20 mouse cellular contexts compared by ENCODE assay signal in the genomic region with DNA sequence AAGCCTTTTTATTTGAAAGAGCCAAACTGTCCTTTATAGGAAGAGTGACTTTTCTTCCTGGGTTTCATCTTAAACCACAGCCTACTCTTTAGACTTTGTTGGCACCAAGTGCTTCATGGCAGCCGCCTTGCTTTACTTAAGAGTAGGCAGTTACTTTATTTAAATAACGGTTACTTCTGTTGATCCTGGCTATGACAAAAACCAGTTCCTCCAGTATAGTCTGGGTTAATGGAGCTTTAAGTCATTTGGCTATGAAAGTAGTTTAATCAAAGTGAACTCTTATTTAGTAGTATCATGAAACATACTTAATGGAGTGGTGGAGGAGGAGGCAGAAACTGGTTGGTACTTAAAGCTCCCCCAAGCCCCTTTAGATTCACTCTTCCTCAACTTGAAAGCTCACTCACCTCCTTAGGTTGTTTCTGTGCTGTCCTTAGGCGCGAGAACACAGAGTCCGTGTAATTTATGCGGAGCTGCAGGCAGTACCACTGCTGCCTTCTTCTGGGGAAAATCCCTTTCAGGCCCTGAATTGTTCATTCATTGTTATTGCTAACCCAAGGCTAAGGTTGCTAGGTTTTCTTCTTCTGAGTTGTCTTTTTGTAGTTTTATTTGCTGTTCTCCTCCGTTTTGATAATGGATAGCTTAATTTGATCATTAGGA.
DNase-seq lines count a peak whose midpoint lies in the region; ATAC-seq lines count a peak whose summit lies in the region.
"Had no signal": no experiment of that assay in that cellular context is flagged by ENCODE, and none has a peak within 500 bp of the region (broad histone marks: within the 10 kb centered on the region; RNA-seq: fewer than 3 reads in every experiment).

No protein-coding gene starts in this region.

- no peak overlapping the region for H3K4me2 ChIP-seq in intestine, embryonic 14.5 days (ENCODE audit: low read length)
- H3K4me2 ChIP-seq in intestine, embryonic 15.5 days (replicated peaks) = no peak overlapping the region
- H3K4me2 ChIP-seq in midbrain, embryonic 14.5 days (ENCODE audit: low read length) = no peak overlapping the region
- no peak overlapping the region for H3K4me2 ChIP-seq in midbrain, embryonic 16.5 days (ENCODE audit: low read length)
- H3K4me2 ChIP-seq: embryonic facial prominence, embryonic 15.5 days; forebrain, embryonic 12.5 days; limb, embryonic 12.5 days; stomach, embryonic 15.5 days had no signal

- DNase-seq in intestine, embryonic 14.5 days (ENCODE audit: low spot score) = peak; percentile 48
- peak; percentile 50 for DNase-seq in midbrain, embryonic 14.5 days
- peak; percentile 70 for DNase-seq in splenic B cell, adult 2 months (ENCODE audit: low read depth, low spot score)
- DNase-seq in gastrocnemius, postnatal 4 days (ENCODE audit: low spot score in 2 of 2) = no peak
- no peak for DNase-seq in left cerebral cortex, adult 9 months (ENCODE audit: low spot score in 2 of 2)
- DNase-seq: cerebellum, adult 11 months; heart, adult 2 months; heart, postnatal 14 days; kidney, adult 11 months; retina, postnatal 1 day; thymus, postnatal 36 days had no signal

- no peak for ATAC-seq in intestine, embryonic 14.5 days (replicated peaks; ENCODE audit: low FRiP score, low TSS enrichment, low read depth)
- no peak for ATAC-seq in intestine, embryonic 15.5 days
- no peak for ATAC-seq in midbrain, embryonic 14.5 days (ENCODE audit: low FRiP score, low TSS enrichment)
- ATAC-seq in midbrain, embryonic 16.5 days = no peak
- peak; percentile 80 for ATAC-seq in activated CD4-positive, CD25-positive, alpha-beta regulatory T cell, adult 4 months

- no peaks in the 10 kb centered on the region for H3K9me3 ChIP-seq in intestine, embryonic 14.5 days (ENCODE audit: control insufficient read depth, low read length)
- no peaks in the 10 kb centered on the region for H3K9me3 ChIP-seq in intestine, embryonic 15.5 days
- no peaks in the 10 kb centered on the region for H3K9me3 ChIP-seq in midbrain, embryonic 14.5 days (ENCODE audit: control insufficient read depth, low read length)
- no peaks in the 10 kb centered on the region for H3K9me3 ChIP-seq in midbrain, embryonic 16.5 days (replicated peaks; ENCODE audit: control insufficient read depth, low read length, poor library complexity, severe bottlenecking)
- H3K9me3 ChIP-seq: embryonic facial prominence, embryonic 15.5 days; forebrain, embryonic 12.5 days; limb, embryonic 12.5 days; stomach, embryonic 15.5 days had no signal

- H3K4me3 ChIP-seq in intestine, embryonic 14.5 days (ENCODE audit: low read depth, low read length) = no peak overlapping the region
- H3K4me3 ChIP-seq in intestine, embryonic 15.5 days (replicated peaks) = no peak overlapping the region
- H3K4me3 ChIP-seq in midbrain, embryonic 14.5 days (replicated peaks; ENCODE audit: low read depth, low read length) = no peak overlapping the region
- no peak overlapping the region for H3K4me3 ChIP-seq in midbrain, embryonic 16.5 days (ENCODE audit: low read depth, low read length)
- H3K4me3 ChIP-seq: embryonic facial prominence, embryonic 15.5 days; forebrain, embryonic 12.5 days; heart, adult 2 months; left cerebral cortex, adult 2 months; limb, embryonic 12.5 days; stomach, embryonic 15.5 days had no signal

- no peaks in the 10 kb centered on the region for H3K27me3 ChIP-seq in intestine, embryonic 14.5 days (replicated peaks; ENCODE audit: control insufficient read depth, insufficient read depth, low read length)
- no peaks in the 10 kb centered on the region for H3K27me3 ChIP-seq in intestine, embryonic 15.5 days (replicated peaks)
- H3K27me3 ChIP-seq in midbrain, embryonic 14.5 days (ENCODE audit: control insufficient read depth, insufficient read depth, low read length) = no peaks in the 10 kb centered on the region
- H3K27me3 ChIP-seq in midbrain, embryonic 16.5 days (ENCODE audit: control insufficient read depth, insufficient read depth, low read depth, low read length) = no peaks in the 10 kb centered on the region
- no peaks in the 10 kb centered on the region for H3K27me3 ChIP-seq in splenic B cell, adult 2 months (ENCODE audit: control insufficient read depth, insufficient read depth, low read length, poor library complexity, severe bottlenecking)
- H3K27me3 ChIP-seq: embryonic facial prominence, embryonic 15.5 days; limb, embryonic 12.5 days; stomach, embryonic 15.5 days had no signal

- 0 out of 2 replicates have a peak overlapping the region, but pooled peaks have one; percentile 2 for H3K27ac ChIP-seq in intestine, embryonic 14.5 days (ENCODE audit: low read depth)
- H3K27ac ChIP-seq in intestine, embryonic 15.5 days = no peak overlapping the region
- H3K27ac ChIP-seq in midbrain, embryonic 14.5 days (replicated peaks; ENCODE audit: low read depth, low read length) = no peak overlapping the region
- no peak overlapping the region for H3K27ac ChIP-seq in midbrain, embryonic 16.5 days (ENCODE audit: low read length)
- H3K27ac ChIP-seq: embryonic facial prominence, embryonic 15.5 days; forebrain, embryonic 12.5 days; heart, adult 2 months; left cerebral cortex, adult 2 months; limb, embryonic 12.5 days; macrophage; stomach, embryonic 15.5 days had no signal

- H3K4me1 ChIP-seq in intestine, embryonic 14.5 days (replicated peaks; ENCODE audit: control insufficient read depth, insufficient read depth, low read length) = peaks cover 27% of the 10 kb centered on the region
- H3K4me1 ChIP-seq in intestine, embryonic 15.5 days (replicated peaks) = peaks cover 16% of the 10 kb centered on the region; the same call in 1 of the 2 replicates
- peaks cover 23% of the 10 kb centered on the region for H3K4me1 ChIP-seq in midbrain, embryonic 14.5 days (ENCODE audit: control insufficient read depth, insufficient read depth, low read length)
- H3K4me1 ChIP-seq in midbrain, embryonic 16.5 days (ENCODE audit: control insufficient read depth, insufficient read depth, low read length) = peaks cover 19% of the 10 kb centered on the region

- 31% methylated on average over 7 of the region's 7 CpGs for WGBS in intestine, embryonic 14.5 days
- WGBS in intestine, embryonic 15.5 days = 26% methylated on average over 7 of the region's 7 CpGs
- WGBS in midbrain, embryonic 14.5 days = 17% methylated on average over 7 of the region's 7 CpGs
- 19% methylated on average over 7 of the region's 7 CpGs for WGBS in midbrain, embryonic 16.5 days

- no peak overlapping the region for H3K9ac ChIP-seq in intestine, embryonic 14.5 days (ENCODE audit: low read length)
- H3K9ac ChIP-seq in intestine, embryonic 15.5 days = no peak overlapping the region
- H3K9ac ChIP-seq in midbrain, embryonic 14.5 days (replicated peaks; ENCODE audit: low read length) = no peak overlapping the region
- no peak overlapping the region for H3K9ac ChIP-seq in midbrain, embryonic 16.5 days (ENCODE audit: low read depth, low read length)
- H3K9ac ChIP-seq: embryonic facial prominence, embryonic 15.5 days; forebrain, embryonic 12.5 days; limb, embryonic 12.5 days; stomach, embryonic 15.5 days had no signal

- no peaks in the 10 kb centered on the region for H3K36me3 ChIP-seq in intestine, embryonic 14.5 days (ENCODE audit: control insufficient read depth, insufficient read depth, low read length)
- H3K36me3 ChIP-seq in intestine, embryonic 15.5 days = no peaks in the 10 kb centered on the region
- H3K36me3 ChIP-seq in midbrain, embryonic 14.5 days (ENCODE audit: control insufficient read depth, insufficient read depth, low read length) = no peaks in the 10 kb centered on the region
- H3K36me3 ChIP-seq in midbrain, embryonic 16.5 days (ENCODE audit: control insufficient read depth, insufficient read depth, low read length) = no peaks in the 10 kb centered on the region
- H3K36me3 ChIP-seq in splenic B cell, adult 2 months (ENCODE audit: control insufficient read depth, insufficient read depth, low read length, poor library complexity, severe bottlenecking) = no peaks in the 10 kb centered on the region
- H3K36me3 ChIP-seq: embryonic facial prominence, embryonic 15.5 days; forebrain, embryonic 12.5 days; limb, embryonic 12.5 days; stomach, embryonic 15.5 days had no signal

Comparison
In these comparisons a context has a peak if more than half of its experiments do, and no peak if none do; other contexts are left out.
1. DNase-seq: peak in intestine, embryonic 14.5 days (single experiment), midbrain, embryonic 14.5 days (single experiment) and splenic B cell, adult 2 months (single experiment); none in gastrocnemius, postnatal 4 days (0 of 2) and left cerebral cortex, adult 9 months (0 of 2).